In the genomic region with DNA sequence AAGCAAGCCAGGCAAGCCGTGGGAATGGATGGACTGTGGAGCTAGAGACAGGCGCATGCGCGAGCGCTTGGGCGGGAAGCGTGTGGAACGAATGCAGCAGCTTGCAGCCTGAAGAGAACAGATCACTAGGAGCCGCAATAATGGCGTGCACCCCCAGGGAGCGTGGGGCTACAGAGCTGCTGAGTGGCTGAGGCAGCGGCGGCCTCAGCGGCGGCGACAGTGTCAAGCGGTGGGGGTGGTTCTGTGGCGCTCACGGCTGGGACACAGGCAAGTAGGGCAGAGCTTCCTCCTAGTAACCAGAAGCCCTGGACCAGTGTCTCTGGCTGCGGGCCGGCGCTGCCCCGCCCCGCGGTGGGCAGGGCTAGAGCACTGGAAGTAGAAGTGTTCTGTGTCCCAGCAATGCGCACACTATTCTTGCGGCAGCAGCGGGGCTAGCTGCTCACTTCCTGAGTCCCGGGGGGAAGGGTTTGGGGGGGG, we compare ENCODE assay signal across 7 mouse cellular contexts. TPM values are rescaled to one million over a fixed set of nuclear protein-coding genes. Genes with fewer than 3 reads are reported as not detected.
DNase-seq lines count a peak whose midpoint lies in the region; ATAC-seq and TF ChIP-seq lines count a peak whose summit lies in the region.

No protein-coding gene starts in this region.

- peak; percentile 84 for TF ChIP-seq POLR2A in small intestine, adult 2 months (IDR thresholded peaks at IDR 0.05; ENCODE audit: low read depth, low read length)

- no peaks in the 10 kb centered on the region for H3K27me3 ChIP-seq in intestine, postnatal 0 days (replicated peaks; ENCODE audit: control insufficient read depth, insufficient read depth, low read length)
- H3K27me3 ChIP-seq in midbrain, embryonic 12.5 days, result no peaks in the 10 kb centered on the region
- H3K27me3 ChIP-seq in small intestine, adult 2 months (ENCODE audit: control insufficient read depth, insufficient read depth, low read length), result no peaks in the 10 kb centered on the region

- H3K4me2 ChIP-seq in intestine, postnatal 0 days (replicated peaks; ENCODE audit: low read depth), result peak overlapping the region; percentile 84
- peak overlapping the region; percentile 81 for H3K4me2 ChIP-seq in midbrain, embryonic 12.5 days (replicated peaks)

- peak; percentile 96 for DNase-seq in adrenal gland, adult 2 months
- DNase-seq in embryo, embryonic 11.5 days (ENCODE audit: low read depth, low spot score), result peak; percentile 87
- peak; percentile 78 to 89 for DNase-seq in gastrocnemius, postnatal 4 days (ENCODE audit: low spot score in 2 of 2)
- peak; percentile 94 for DNase-seq in left cerebral cortex, postnatal 4 days

- peak; percentile 32; the same call in 1 of the 2 replicates for TF ChIP-seq CTCF in intestine, postnatal 0 days (IDR thresholded peaks at IDR 0.05; ENCODE audit: low read depth)
- no peak for TF ChIP-seq CTCF in small intestine, adult 2 months (IDR thresholded peaks at IDR 0.05; ENCODE audit: extremely low read depth, insufficient read length, insufficient replicate concordance, low read depth, low read length)

- H3K4me1 ChIP-seq in intestine, postnatal 0 days (replicated peaks; ENCODE audit: control insufficient read depth, insufficient read depth, low read length), result 0 out of 2 replicates have a peak, but pooled peaks cover 3% of the 10 kb centered on the region
- peaks cover 10% of the 10 kb centered on the region for H3K4me1 ChIP-seq in midbrain, embryonic 12.5 days
- H3K4me1 ChIP-seq in small intestine, adult 2 months (ENCODE audit: control insufficient read depth, insufficient read depth, insufficient read length, low read length), result no peaks in the 10 kb centered on the region; the same call in 1 of the 2 replicates

- intact Hi-C loops in left cerebral cortex, postnatal 4 days (cut with DNase I), result no loop called here

- no peaks in the 10 kb centered on the region for H3K36me3 ChIP-seq in intestine, postnatal 0 days (ENCODE audit: control insufficient read depth, insufficient read depth)
- H3K36me3 ChIP-seq in midbrain, embryonic 12.5 days, result no peaks in the 10 kb centered on the region
- H3K36me3 ChIP-seq in small intestine, adult 2 months (ENCODE audit: control insufficient read depth, insufficient read depth, low read length), result no peaks in the 10 kb centered on the region

- WGBS in intestine, postnatal 0 days, result under 1% methylated on average over 29 of the region's 29 CpGs
- WGBS in midbrain, embryonic 12.5 days, result under 1% methylated on average over 29 of the region's 29 CpGs
- under 1% methylated on average over 29 of the region's 29 CpGs for WGBS in small intestine, adult 2 months

- peak overlapping the region; percentile 49 for H3K4me3 ChIP-seq in intestine, postnatal 0 days (ENCODE audit: low read depth, low read length)
- H3K4me3 ChIP-seq in midbrain, embryonic 12.5 days, result peak overlapping the region; percentile 49
- H3K4me3 ChIP-seq in small intestine, adult 2 months (ENCODE audit: low read depth, low read length), result peak overlapping the region; percentile 72

- H3K27ac ChIP-seq in intestine, postnatal 0 days (ENCODE audit: low read depth, low read length), result peak overlapping the region; percentile 92
- H3K27ac ChIP-seq in midbrain, embryonic 12.5 days (replicated peaks), result peak overlapping the region; percentile 93
- peak overlapping the region; percentile 50 for H3K27ac ChIP-seq in small intestine, adult 2 months (ENCODE audit: insufficient read depth, low read depth, low read length)

- peak overlapping the region; percentile 47; the same call in 1 of the 2 replicates for H3K9ac ChIP-seq in intestine, postnatal 0 days (ENCODE audit: low read depth, low read length)
- H3K9ac ChIP-seq in midbrain, embryonic 12.5 days (replicated peaks), result peak overlapping the region; percentile 67

- H3K9me3 ChIP-seq in intestine, postnatal 0 days (ENCODE audit: control insufficient read depth), result no peaks in the 10 kb centered on the region
- H3K9me3 ChIP-seq in midbrain, embryonic 12.5 days, result no peaks in the 10 kb centered on the region

- peak; percentile 97 for ATAC-seq in intestine, postnatal 0 days
- ATAC-seq in midbrain, embryonic 12.5 days (ENCODE audit: low FRiP score, low read depth), result peak; percentile 99

RNA-seq across cellular contexts. Expression of a gene that starts 7.3 kb away (rescaled TPM):
- total RNA-seq in adrenal gland, adult 2 months (2021), result not detected
- polyA plus RNA-seq in adrenal gland, adult 2 months (2012; rRNA removed), result not detected in 2 replicates
- total RNA-seq in gastrocnemius, postnatal 4 days (2021), result not detected
- 4.7 and 7.6 TPM in 2 replicates for polyA plus RNA-seq in intestine, postnatal 0 days (2015; fragmentation: Nextera tagmentation; extraction: Ambion mirVana)
- not detected for total RNA-seq in left cerebral cortex, postnatal 4 days (2021)
- polyA plus RNA-seq in midbrain, embryonic 12.5 days (2016; fragmentation: Nextera tagmentation; extraction: Ambion mirVana), result not detected in 2 replicates
- polyA plus RNA-seq in small intestine, adult 2 months (2012; rRNA removed), result not detected in 2 replicates

RNA-seq across cellular contexts. Expression of a gene that starts 16.9 kb away (rescaled TPM):
- not detected for total RNA-seq in adrenal gland, adult 2 months (2021)
- polyA plus RNA-seq in adrenal gland, adult 2 months (2012; rRNA removed), result not detected in 2 replicates
- not detected for total RNA-seq in gastrocnemius, postnatal 4 days (2021)
- not detected in 2 replicates for polyA plus RNA-seq in intestine, postnatal 0 days (2015; fragmentation: Nextera tagmentation; extraction: Ambion mirVana)
- not detected for total RNA-seq in left cerebral cortex, postnatal 4 days (2021)
- not detected in 2 replicates for polyA plus RNA-seq in midbrain, embryonic 12.5 days (2016; fragmentation: Nextera tagmentation; extraction: Ambion mirVana)
- polyA plus RNA-seq in small intestine, adult 2 months (2012; rRNA removed), result not detected in 2 replicates

RNA-seq across cellular contexts. Expression of a gene that starts 30.5 kb away (rescaled TPM):
- total RNA-seq in adrenal gland, adult 2 months (2021), result not detected
- not detected in 2 replicates for polyA plus RNA-seq in adrenal gland, adult 2 months (2012; rRNA removed)
- not detected for total RNA-seq in gastrocnemius, postnatal 4 days (2021)
- polyA plus RNA-seq in intestine, postnatal 0 days (2015; fragmentation: Nextera tagmentation; extraction: Ambion mirVana), result not detected in 2 replicates
- total RNA-seq in left cerebral cortex, postnatal 4 days (2021), result not detected
- polyA plus RNA-seq in midbrain, embryonic 12.5 days (2016; fragmentation: Nextera tagmentation; extraction: Ambion mirVana), result not detected in 2 replicates
- polyA plus RNA-seq in small intestine, adult 2 months (2012; rRNA removed), result not detected in 2 replicates

RNA-seq across cellular contexts. Expression of a gene that starts 43.9 kb away (rescaled TPM):
- total RNA-seq in adrenal gland, adult 2 months (2021), result not detected
- polyA plus RNA-seq in adrenal gland, adult 2 months (2012; rRNA removed), result not detected in 2 replicates
- total RNA-seq in gastrocnemius, postnatal 4 days (2021), result not detected
- polyA plus RNA-seq in intestine, postnatal 0 days (2015; fragmentation: Nextera tagmentation; extraction: Ambion mirVana), result not detected in 2 replicates
- not detected for total RNA-seq in left cerebral cortex, postnatal 4 days (2021)
- polyA plus RNA-seq in midbrain, embryonic 12.5 days (2016; fragmentation: Nextera tagmentation; extraction: Ambion mirVana), result not detected in 2 replicates
- not detected in 2 replicates for polyA plus RNA-seq in small intestine, adult 2 months (2012; rRNA removed)

RNA-seq across cellular contexts. Expression of a gene that starts 43.9 kb away (rescaled TPM):
- total RNA-seq in adrenal gland, adult 2 months (2021), result not detected
- polyA plus RNA-seq in adrenal gland, adult 2 months (2012; rRNA removed), result not detected in 2 replicates
- total RNA-seq in gastrocnemius, postnatal 4 days (2021), result not detected
- 3.8 and 6.3 TPM in 2 replicates for polyA plus RNA-seq in intestine, postnatal 0 days (2015; fragmentation: Nextera tagmentation; extraction: Ambion mirVana)
- total RNA-seq in left cerebral cortex, postnatal 4 days (2021), result not detected
- polyA plus RNA-seq in midbrain, embryonic 12.5 days (2016; fragmentation: Nextera tagmentation; extraction: Ambion mirVana), result not detected in 2 replicates
- polyA plus RNA-seq in small intestine, adult 2 months (2012; rRNA removed), result not detected in 2 replicates

Comparison
In these comparisons a context has a peak if more than half of its experiments do, and no peak if none do; other contexts are left out.
1. Peak in every context shown above with its lines: DNase-seq, ATAC-seq, H3K4me3 ChIP-seq and H3K27ac ChIP-seq.